Mouse (Mus musculus) heart, postnatal 0 days (tissue): ENCODE measurements around the gene Dock4.

Experiments used
- CTCF ChIP-seq: IDR thresholded peaks from 2 replicates; pipeline ENCODE4 v1.5.1; 2016; ENCODE audit warnings: antibody characterized with exemption, control low read depth, low read depth
- EP300 ChIP-seq: IDR thresholded peaks from 2 replicates; pipeline ENCODE4 v1.6.1; 2016; ENCODE audit warnings: antibody characterized with exemption, low read depth

GRCm38 (mm10) chr12:40888261-40888791 lies 442.6 kb downstream of the Dock4 start:
- TF ChIP-seq CTCF (no peak), EP300 (no peak)
